Mouse (Mus musculus) CH12.LX (cell line): ENCODE measurements at regions not wholly inside any gene's neighbourhood (a gene's known extent, or its start where the extent isn't known, plus 50 kb on each side); places are given as distances from the start of the nearest gene placed in this dataset.

Experiments used
- DNase-seq: peaks from one replicate; pipeline ENCODE4 v3.0.0-alpha.2; 2013; ENCODE audit errors: extremely low read depth
- H3K27ac ChIP-seq: 2 replicates; pipeline ENCODE4 v1.5.1; 2012; ENCODE audit warnings: low read depth, mild to moderate bottlenecking, control low read depth, moderate library complexity; ENCODE audit not compliant: insufficient read depth
- H3K27me3 ChIP-seq: replicated peaks from 2 replicates; pipeline ENCODE3; 2012; ENCODE audit warnings: inconsistent platforms
- H3K36me3 ChIP-seq, 2 experiments: replicated peaks in 1 of 2; 2 replicates each; pipeline versions ENCODE3 to v1.6.1; 2012; ENCODE audit warnings: inconsistent platforms in 1 of 2, low read length in 1 of 2, mild to moderate bottlenecking in 1 of 2, mixed read lengths in 1 of 2, moderate library complexity in 1 of 2; ENCODE audit not compliant: control insufficient read depth in 1 of 2, insufficient read depth in 1 of 2
- H3K4me1 ChIP-seq, 2 experiments: 2 replicates each; pipeline ENCODE4 v1.6.1; 2012; ENCODE audit warnings: inconsistent platforms in 1 of 2, moderate library complexity in 1 of 2; ENCODE audit not compliant: insufficient read depth in 2 of 2, control insufficient read depth in 1 of 2
- H3K4me2 ChIP-seq: 2 replicates; pipeline ENCODE4 v1.6.1; 2012; ENCODE audit warnings: low read depth, mild to moderate bottlenecking, control low read depth; ENCODE audit not compliant: poor library complexity, insufficient read depth, severe bottlenecking
- H3K4me3 ChIP-seq, 3 experiments: fragments of 150-350 bp in 1 of 3; sonication (generic) in 1 of 3; replicated peaks in 1 of 3; 2 replicates each; pipeline versions ENCODE3 to v1.5.1; 2011 to 2012; ENCODE audit warnings: low read depth in 2 of 3, low read length in 2 of 3, mild to moderate bottlenecking in 2 of 3, moderate library complexity in 2 of 3, control low read depth in 1 of 3, improper control_type of control experiment in 1 of 3, inconsistent platforms in 1 of 3, mixed read lengths in 1 of 3; ENCODE audit not compliant: poor library complexity in 1 of 3
- H3K79me2 ChIP-seq: replicated peaks from 2 replicates; pipeline ENCODE4 v1.6.1; 2012; ENCODE audit warnings: mild to moderate bottlenecking, moderate library complexity; ENCODE audit not compliant: control insufficient read depth, poor library complexity, insufficient read depth, severe bottlenecking; ENCODE audit errors: extremely low read depth
- H3K9ac ChIP-seq: 2 replicates; pipeline ENCODE4 v1.6.1; 2012; ENCODE audit warnings: low read depth, mild to moderate bottlenecking, control low read depth, moderate library complexity; ENCODE audit not compliant: insufficient read depth
- H3K9me3 ChIP-seq: replicated peaks from 2 replicates; pipeline ENCODE3; 2012; ENCODE audit warnings: low read length, inconsistent platforms, mixed read lengths
- CHD1 ChIP-seq: IDR thresholded peaks from 2 replicates; pipeline ENCODE4 v1.6.1; 2012; ENCODE audit warnings: low read depth, low read length, improper control_type of control experiment, inconsistent platforms
- CHD2 ChIP-seq: IDR thresholded peaks from 2 replicates; pipeline ENCODE4 v1.6.1; 2011; ENCODE audit warnings: low read length, improper control_type of control experiment
- CTCF ChIP-seq, 2 experiments: IDR thresholded peaks in 1 of 2; conservative IDR thresholded peaks in 1 of 2; 2 replicates each; pipeline ENCODE4 v1.5.1; 2011 to 2012; ENCODE audit warnings: low read depth in 2 of 2, low read length in 2 of 2, improper control_type of control experiment in 1 of 2, inconsistent platforms in 1 of 2, mild to moderate bottlenecking in 1 of 2, moderate library complexity in 1 of 2
- EP300 ChIP-seq: IDR thresholded peaks from 2 replicates; pipeline ENCODE4 v1.6.1; 2011; ENCODE audit warnings: low read length, improper control_type of control experiment
- JUND ChIP-seq: conservative IDR thresholded peaks from 2 replicates; pipeline ENCODE4 v1.6.1; 2011; ENCODE audit warnings: low read depth, low read length, improper control_type of control experiment
- MEF2A ChIP-seq: IDR thresholded peaks from 2 replicates; pipeline ENCODE4 v1.6.1; 2014; ENCODE audit warnings: low read depth, mild to moderate bottlenecking, inconsistent platforms, low read length, improper control_type of control experiment, borderline replicate concordance
- NELFE ChIP-seq: IDR thresholded peaks from 2 replicates; pipeline ENCODE4 v1.6.1; 2011; ENCODE audit warnings: low read depth, low read length, improper control_type of control experiment
- RAD21 ChIP-seq: IDR thresholded peaks from 2 replicates; pipeline ENCODE4 v1.6.1; 2011; ENCODE audit warnings: low read depth, mild to moderate bottlenecking, low read length, improper control_type of control experiment, moderate library complexity
- RCOR1 ChIP-seq: conservative IDR thresholded peaks from 2 replicates; pipeline ENCODE4 v1.6.1; 2012; ENCODE audit warnings: low read depth, mild to moderate bottlenecking, inconsistent platforms, low read length, improper control_type of control experiment
- SMC3 ChIP-seq: IDR thresholded peaks from 2 replicates; pipeline ENCODE4 v1.6.1; 2011; ENCODE audit warnings: low read depth, low read length, improper control_type of control experiment
- TCF12 ChIP-seq: IDR thresholded peaks from 2 replicates; pipeline ENCODE4 v1.6.1; 2014; ENCODE audit warnings: low read depth, mild to moderate bottlenecking, inconsistent platforms, low read length, improper control_type of control experiment
- ZKSCAN1 ChIP-seq: IDR thresholded peaks from 2 replicates; pipeline ENCODE4 v1.6.1; 2012; ENCODE audit warnings: low read depth, inconsistent platforms, low read length, improper control_type of control experiment, borderline replicate concordance
- dilution Hi-C: fragments of 300-500 bp; cut with MboI; formaldehyde crosslinking; loops from 2 replicates; pipeline ENCODE4 v1.14.3; 2020; ENCODE audit warnings: low sequenced_read_pairs; ENCODE audit not compliant: extremely low pct_unique_long_range_greater_than_20kb, extremely low pct_ligation_motif_present
- in situ Hi-C: fragments of 300-500 bp; cut with MboI; formaldehyde crosslinking; loops from 3 replicates; pipeline ENCODE4 v1.14.3; 2019; ENCODE audit warnings: low sequenced_read_pairs, low pct_ligation_motif_present, low pct_unique_long_range_greater_than_20kb, mixed read lengths

DNA sequence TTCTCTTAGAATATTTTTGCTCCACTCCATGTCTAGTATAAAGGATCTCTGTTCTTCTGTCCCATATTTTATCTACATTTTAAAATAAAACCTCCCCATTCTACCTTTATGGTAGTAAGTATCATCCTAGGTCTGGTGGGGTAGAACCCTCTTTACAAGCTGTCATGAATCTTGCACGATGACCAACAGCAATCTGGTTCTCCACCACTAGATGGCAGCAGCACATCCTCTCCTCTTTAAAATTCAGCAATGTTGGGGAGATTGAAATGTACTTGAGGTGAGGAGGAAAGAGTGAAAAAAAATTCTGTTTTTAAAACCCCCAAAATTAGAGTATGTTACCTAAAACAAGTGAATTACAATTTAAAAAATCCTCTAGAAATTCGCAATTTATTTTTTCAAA is 663.6 kb upstream of the Cdh18 start:
- H3K27ac ChIP-seq: no peak overlapping the region
- no peak overlapping the region for H3K4me2 ChIP-seq
- H3K9ac ChIP-seq: no peak overlapping the region
- no peaks in the 10 kb centered on the region for H3K79me2 ChIP-seq
- TF ChIP-seq SMC3 (peak; percentile 48), MEF2A (no peak), CTCF (conservative IDR thresholded peaks at IDR 0.05 in 1 of 2, IDR thresholded peaks at IDR 0.05 in 1 of 2; ENCODE audit: low read depth in 2 of 2, low read length in 2 of 2) (peak; percentile 63 to 74), NELFE (no peak), TCF12 (no peak), CHD1 (no peak), EP300 (no peak), ZKSCAN1 (no peak), CHD2 (no peak), RCOR1 (no peak), JUND (no peak), RAD21 (peak; percentile 47)
- dilution Hi-C loops (no loop called here), in situ Hi-C loops (no loop called here)
- H3K36me3 ChIP-seq: no peaks in the 10 kb centered on the region
- no peak overlapping the region for H3K4me3 ChIP-seq
- no peaks in the 10 kb centered on the region for H3K27me3 ChIP-seq
- peaks cover 13% of the 10 kb centered on the region for H3K9me3 ChIP-seq
- peak; percentile 58 for DNase-seq
- no peaks in the 10 kb centered on the region for H3K4me1 ChIP-seq
